Mouse (Mus musculus): ENCODE measurements at regions not wholly inside any gene's neighbourhood (a gene's known extent, or its start where the extent isn't known, plus 50 kb on each side); places are given as distances from the start of the nearest gene placed in this dataset.

- 53% methylated on average over 3 of the region's 3 CpGs for WGBS
- ATAC-seq (ENCODE audit: insufficient number of reproducible peaks, low FRiP score, low TSS enrichment, low read depth) = no peak
- Histone ChIP-seq H3K4me3 (replicated peaks) (no peak overlapping the region), H3K4me1 (no peaks in the 10 kb centered on the region), H3K9me3 (replicated peaks) (no peaks in the 10 kb centered on the region), H3K36me3 (no peaks in the 10 kb centered on the region), H3K9ac (no peak overlapping the region), H3K4me2 (replicated peaks) (no peak overlapping the region), H3K27ac (replicated peaks) (no peak overlapping the region), H3K27me3 (no peaks in the 10 kb centered on the region)
These were observed 99.8 kb upstream of the B3galt2 start for GRCm38 (mm10) chr1:143540701-143541100.
